Mouse (Mus musculus): ENCODE measurements around the gene C4b. TPM values are rescaled to one million over a fixed set of nuclear protein-coding genes. Genes with fewer than 3 reads are reported as not detected.
"Not testable (repeated sequence)": the region's sequence is repeated elsewhere in the genome, so short reads cannot be mapped to it uniquely, and the experiment has no call there.

The C4b gene
- total RNA-seq, 1 experiment: 0.45 TPM

DNA sequence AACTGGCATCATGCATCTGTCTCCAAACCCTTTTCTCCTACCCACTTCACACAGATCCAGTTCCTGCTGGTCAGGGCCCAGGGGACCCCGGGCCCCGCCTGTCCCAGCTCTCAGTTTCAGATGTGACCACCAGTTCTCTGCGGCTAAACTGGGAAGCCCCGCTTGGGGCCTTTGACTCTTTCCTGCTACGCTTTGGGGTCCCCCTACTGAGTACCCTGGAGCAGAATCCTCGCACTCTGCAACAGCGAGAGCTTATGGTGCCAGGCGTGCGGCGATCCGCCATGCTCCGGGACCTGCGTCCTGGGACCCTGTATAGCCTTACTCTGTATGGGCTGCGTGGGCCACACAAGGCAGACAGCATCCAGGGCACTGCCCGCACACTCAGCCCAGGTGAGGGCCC is 27.4 kb downstream of the C4b start:
- in situ Hi-C loops (cut with MboI; ENCODE audit: low sequenced_read_pairs in 2 of 2, unreplicated experiment in 2 of 2): no loop called here
- no peaks in the 10 kb centered on the region for H3K36me3 ChIP-seq (ENCODE audit: control insufficient read depth, insufficient read depth, low read length, poor library complexity, severe bottlenecking)
- no peaks in the 10 kb centered on the region for H3K9me3 ChIP-seq (ENCODE audit: control insufficient read depth, insufficient read depth, low read depth, low read length)
- TF ChIP-seq ZC3H11A (IDR thresholded peaks at IDR 0.05; ENCODE audit: borderline replicate concordance, low read depth, low read length) (no peak), MAFK (IDR thresholded peaks at IDR 0.05; ENCODE audit: insufficient read depth, low read depth, low read length) (no peak), ZNF384 (IDR thresholded peaks at IDR 0.05; ENCODE audit: low read depth, low read length) (no peak), CHD2 (IDR thresholded peaks at IDR 0.05; ENCODE audit: low read depth, low read length) (no peak), HCFC1 (IDR thresholded peaks at IDR 0.05; ENCODE audit: borderline replicate concordance, insufficient read depth, low read length) (no peak)
- peaks cover 0 to 2% of the 10 kb centered on the region in 2 experiments; a peak in 1 of 4 replicates for H3K4me1 ChIP-seq (ENCODE audit: control insufficient read depth in 2 of 2, insufficient read depth in 2 of 2, low read length in 2 of 2, poor library complexity in 1 of 2)
- H3K9ac ChIP-seq (ENCODE audit: insufficient read depth, low read depth, low read length, poor library complexity, severe bottlenecking): peak overlapping the region; percentile 4; the same call in 1 of the 2 replicates
- no peak for DNase-seq (ENCODE audit: low read depth, low spot score)
- no peak overlapping the region for H3K27ac ChIP-seq (ENCODE audit: insufficient read depth, low read depth, low read length, poor library complexity, severe bottlenecking)
- peak overlapping the region; percentile 28 to 40; a peak in 2 of 4 replicates for H3K4me3 ChIP-seq (ENCODE audit: insufficient read depth in 1 of 2, low read depth in 1 of 2, low read length in 2 of 2, poor library complexity in 1 of 2, severe bottlenecking in 1 of 2)

DNA sequence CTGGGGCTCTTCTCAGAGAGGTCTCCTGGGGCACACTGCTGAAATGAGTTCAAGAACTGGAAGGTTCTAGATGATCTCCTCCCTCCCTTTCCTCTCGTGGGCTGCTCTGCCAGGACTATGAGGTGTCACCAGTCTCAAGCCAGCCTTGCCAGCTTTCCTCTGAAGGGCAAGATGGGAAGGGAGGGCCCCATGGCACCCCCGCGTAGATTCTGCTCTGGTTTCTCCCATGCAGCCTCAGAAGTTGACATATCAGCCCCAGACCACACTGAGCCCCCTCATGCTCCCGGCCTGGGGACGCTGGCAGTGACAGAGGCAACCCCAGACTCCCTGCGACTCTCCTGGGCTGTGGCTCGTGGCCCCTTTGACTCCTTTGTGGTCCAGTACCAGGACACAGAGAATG is 28.2 kb downstream of the C4b start:
- H3K4me3 ChIP-seq (ENCODE audit: insufficient read depth in 1 of 2, low read depth in 1 of 2, low read length in 2 of 2, poor library complexity in 1 of 2, severe bottlenecking in 1 of 2); H3K4me1 ChIP-seq (ENCODE audit: control insufficient read depth in 2 of 2, insufficient read depth in 2 of 2, low read length in 2 of 2, poor library complexity in 1 of 2); H3K36me3 ChIP-seq (ENCODE audit: control insufficient read depth, insufficient read depth, low read length, poor library complexity, severe bottlenecking); H3K9ac ChIP-seq (ENCODE audit: insufficient read depth, low read depth, low read length, poor library complexity, severe bottlenecking); H3K27ac ChIP-seq (ENCODE audit: insufficient read depth, low read depth, low read length, poor library complexity, severe bottlenecking); in situ Hi-C loops (cut with MboI; ENCODE audit: low sequenced_read_pairs in 2 of 2, unreplicated experiment in 2 of 2); DNase-seq (ENCODE audit: low read depth, low spot score); H3K9me3 ChIP-seq (ENCODE audit: control insufficient read depth, insufficient read depth, low read depth, low read length): not testable (repeated sequence)

DNA sequence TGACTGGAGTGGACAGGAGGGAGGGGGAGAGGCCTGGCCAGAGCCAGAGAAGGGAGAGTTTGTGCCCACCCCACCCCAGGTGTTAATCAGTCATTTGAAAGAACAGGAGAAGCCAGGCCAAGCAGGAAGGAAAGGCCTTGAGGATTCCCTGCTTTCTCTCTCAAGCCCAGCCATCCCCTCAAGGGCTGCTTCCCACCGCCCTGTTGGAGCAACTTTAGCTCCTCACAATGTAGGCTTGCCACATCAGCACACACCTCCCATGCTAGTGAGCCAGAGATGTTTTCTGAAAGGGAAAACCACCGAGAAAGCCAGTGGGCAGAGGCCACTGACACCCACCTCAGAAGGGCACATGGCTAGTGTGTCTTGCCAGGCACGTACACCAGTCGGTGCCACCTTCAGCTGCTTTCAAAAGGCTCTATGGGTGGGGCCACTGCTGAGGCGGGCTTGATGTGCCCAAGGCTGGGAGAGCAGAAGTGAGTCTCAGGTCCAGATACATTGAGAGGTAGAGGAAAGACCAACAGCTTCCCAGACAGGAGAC is 28.7 kb downstream of the C4b start:
- H3K9ac ChIP-seq (ENCODE audit: insufficient read depth, low read depth, low read length, poor library complexity, severe bottlenecking); H3K4me3 ChIP-seq (ENCODE audit: insufficient read depth in 1 of 2, low read depth in 1 of 2, low read length in 2 of 2, poor library complexity in 1 of 2, severe bottlenecking in 1 of 2); H3K27ac ChIP-seq (ENCODE audit: insufficient read depth, low read depth, low read length, poor library complexity, severe bottlenecking); H3K9me3 ChIP-seq (ENCODE audit: control insufficient read depth, insufficient read depth, low read depth, low read length); H3K4me1 ChIP-seq (ENCODE audit: control insufficient read depth in 2 of 2, insufficient read depth in 2 of 2, low read length in 2 of 2, poor library complexity in 1 of 2); H3K36me3 ChIP-seq (ENCODE audit: control insufficient read depth, insufficient read depth, low read length, poor library complexity, severe bottlenecking); DNase-seq (ENCODE audit: low read depth, low spot score); in situ Hi-C loops (cut with MboI; ENCODE audit: low sequenced_read_pairs in 2 of 2, unreplicated experiment in 2 of 2): not testable (repeated sequence)

DNA sequence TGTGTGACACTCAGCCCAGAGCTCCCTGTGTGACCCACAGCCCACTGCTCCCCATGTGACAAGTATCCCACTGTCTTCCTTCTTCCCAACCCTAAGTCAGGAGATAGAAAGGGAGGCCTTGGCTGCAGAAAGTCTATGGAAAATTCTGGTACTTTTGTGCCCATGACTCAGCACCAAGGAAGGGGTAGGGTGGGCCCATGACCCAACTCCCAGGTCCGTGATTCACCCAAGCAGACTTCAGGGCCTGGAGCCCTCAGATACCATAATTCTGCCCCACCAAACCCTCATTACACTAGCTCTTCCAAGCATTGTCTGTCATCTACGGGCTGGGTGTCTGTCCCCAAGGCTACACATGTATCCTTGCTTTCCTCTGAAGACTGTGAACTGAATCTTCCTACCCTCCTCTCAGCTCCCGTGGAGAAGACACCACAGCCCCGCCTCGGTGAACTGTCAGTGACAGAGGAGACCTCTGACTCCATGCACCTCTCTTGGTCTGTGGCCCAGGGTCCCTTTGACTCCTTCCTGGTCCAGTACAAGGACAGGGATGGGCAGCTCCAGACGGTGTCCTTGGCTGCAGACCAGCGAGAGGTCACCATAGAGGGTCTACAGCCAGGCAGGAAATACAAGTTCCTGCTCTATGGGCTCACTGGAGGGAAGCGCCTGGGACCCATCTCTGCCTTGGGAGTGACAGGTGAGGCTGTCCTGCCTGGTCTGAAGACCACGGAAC is 29.3 kb downstream of the C4b start:
- H3K27ac ChIP-seq (ENCODE audit: insufficient read depth, low read depth, low read length, poor library complexity, severe bottlenecking); H3K4me3 ChIP-seq (ENCODE audit: insufficient read depth in 1 of 2, low read depth in 1 of 2, low read length in 2 of 2, poor library complexity in 1 of 2, severe bottlenecking in 1 of 2); H3K36me3 ChIP-seq (ENCODE audit: control insufficient read depth, insufficient read depth, low read length, poor library complexity, severe bottlenecking); H3K9ac ChIP-seq (ENCODE audit: insufficient read depth, low read depth, low read length, poor library complexity, severe bottlenecking); H3K4me1 ChIP-seq (ENCODE audit: control insufficient read depth in 2 of 2, insufficient read depth in 2 of 2, low read length in 2 of 2, poor library complexity in 1 of 2); H3K9me3 ChIP-seq (ENCODE audit: control insufficient read depth, insufficient read depth, low read depth, low read length); DNase-seq (ENCODE audit: low read depth, low spot score); in situ Hi-C loops (cut with MboI; ENCODE audit: low sequenced_read_pairs in 2 of 2, unreplicated experiment in 2 of 2): not testable (repeated sequence)

DNA sequence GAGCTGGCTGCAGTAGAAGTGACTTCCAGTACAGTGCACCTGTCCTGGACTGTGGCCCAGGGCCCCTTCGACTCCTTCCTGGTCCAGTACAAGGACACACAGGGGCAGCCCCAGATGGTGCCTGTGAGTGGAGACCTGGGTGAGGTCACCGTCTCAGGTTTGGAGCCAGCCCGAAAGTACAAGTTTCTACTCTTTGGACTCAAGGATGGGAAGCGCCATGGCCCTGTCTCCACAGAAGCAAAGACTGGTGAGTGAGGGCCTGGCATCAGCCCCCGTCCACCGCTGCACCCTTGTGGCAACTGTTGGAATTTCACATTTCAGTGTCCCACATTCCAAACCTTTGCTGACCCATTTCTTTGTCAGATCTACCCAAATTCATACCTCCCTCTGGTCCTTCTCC is 30.7 kb downstream of the C4b start:
- in situ Hi-C loops (cut with MboI; ENCODE audit: low sequenced_read_pairs in 2 of 2, unreplicated experiment in 2 of 2): no loop called here

DNA sequence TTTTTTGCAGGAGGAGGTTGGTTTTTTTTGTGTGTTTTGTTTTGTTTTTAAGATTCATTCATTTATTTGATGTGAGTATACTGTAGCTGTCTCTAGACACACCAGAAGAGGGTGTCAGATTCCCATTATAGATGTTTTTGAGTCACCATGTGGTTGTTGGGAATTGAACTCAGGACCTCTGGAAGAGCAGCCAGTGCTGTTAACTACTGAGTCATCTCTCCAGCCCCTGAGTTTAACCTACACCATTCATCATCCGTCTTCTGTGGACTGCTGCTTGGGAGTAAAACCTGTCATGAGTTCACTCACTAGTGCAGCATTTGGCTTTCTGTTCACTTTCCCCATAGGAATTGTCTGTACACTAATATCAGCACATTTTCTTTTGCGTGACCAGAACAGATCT is 37.2 kb downstream of the C4b start:
- H3K36me3 ChIP-seq (ENCODE audit: control insufficient read depth, insufficient read depth, low read length, poor library complexity, severe bottlenecking); H3K9me3 ChIP-seq (ENCODE audit: control insufficient read depth, insufficient read depth, low read depth, low read length); in situ Hi-C loops (cut with MboI; ENCODE audit: low sequenced_read_pairs in 2 of 2, unreplicated experiment in 2 of 2); H3K27ac ChIP-seq (ENCODE audit: insufficient read depth, low read depth, low read length, poor library complexity, severe bottlenecking); DNase-seq (ENCODE audit: low read depth, low spot score); H3K4me1 ChIP-seq (ENCODE audit: control insufficient read depth in 2 of 2, insufficient read depth in 2 of 2, low read length in 2 of 2, poor library complexity in 1 of 2); H3K9ac ChIP-seq (ENCODE audit: insufficient read depth, low read depth, low read length, poor library complexity, severe bottlenecking); H3K4me3 ChIP-seq (ENCODE audit: insufficient read depth in 1 of 2, low read depth in 1 of 2, low read length in 2 of 2, poor library complexity in 1 of 2, severe bottlenecking in 1 of 2): not testable (repeated sequence)

More for the DNA sequence above, 30.7 kb downstream of the C4b start:
- no peak for TF ChIP-seq ZC3H11A (IDR thresholded peaks at IDR 0.05; ENCODE audit: borderline replicate concordance, low read depth, low read length)
- no peak for TF ChIP-seq HCFC1 (IDR thresholded peaks at IDR 0.05; ENCODE audit: borderline replicate concordance, insufficient read depth, low read length)
- no peak for TF ChIP-seq ZNF384 (IDR thresholded peaks at IDR 0.05; ENCODE audit: low read depth, low read length)
- no peak for TF ChIP-seq CHD2 (IDR thresholded peaks at IDR 0.05; ENCODE audit: low read depth, low read length)
- TF ChIP-seq MAFK (IDR thresholded peaks at IDR 0.05; ENCODE audit: insufficient read depth, low read depth, low read length): no peak
- Histone ChIP-seq H3K4me3 (ENCODE audit: insufficient read depth in 1 of 2, low read depth in 1 of 2, low read length in 2 of 2, poor library complexity in 1 of 2, severe bottlenecking in 1 of 2) (no peak overlapping the region), H3K9ac (ENCODE audit: insufficient read depth, low read depth, low read length, poor library complexity, severe bottlenecking) (no peak overlapping the region), H3K27ac (ENCODE audit: insufficient read depth, low read depth, low read length, poor library complexity, severe bottlenecking) (no peak overlapping the region), H3K9me3 (ENCODE audit: control insufficient read depth, insufficient read depth, low read depth, low read length) (no peaks in the 10 kb centered on the region), H3K4me1 (ENCODE audit: control insufficient read depth in 2 of 2, insufficient read depth in 2 of 2, low read length in 2 of 2, poor library complexity in 1 of 2) (peaks cover 0 to 2% of the 10 kb centered on the region in 2 experiments; a peak in 1 of 4 replicates), H3K36me3 (ENCODE audit: control insufficient read depth, insufficient read depth, low read length, poor library complexity, severe bottlenecking) (no peaks in the 10 kb centered on the region)
- DNase-seq (ENCODE audit: low read depth, low spot score): peak; percentile 27
